Mouse (Mus musculus): ENCODE results near the gene Gm45062.

DNA sequence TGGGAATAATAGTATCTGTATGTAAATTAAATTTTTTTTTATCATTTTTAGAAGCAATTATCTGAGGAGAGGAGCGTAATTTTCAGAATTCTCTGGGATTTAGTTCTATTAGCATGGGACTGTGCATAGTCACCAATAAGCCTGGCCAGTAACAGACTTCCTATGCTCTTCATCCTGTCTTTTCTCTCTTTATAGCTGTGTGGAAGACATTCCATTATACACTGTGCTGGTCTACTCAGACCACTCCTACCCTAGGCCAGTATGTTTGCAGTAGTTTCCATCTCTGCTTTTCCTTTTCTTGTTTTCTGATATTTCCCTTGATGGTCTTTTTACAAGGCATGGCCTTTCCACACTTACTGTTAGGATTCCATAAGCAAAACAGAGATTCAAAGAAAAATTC lies 74.1 kb downstream of the Gm45062 start:
- TF ChIP-seq POLR2A (IDR thresholded peaks at IDR 0.05; ENCODE audit: low read depth, low read length) (no peak), CTCF (conservative IDR thresholded peaks at IDR 0.05; ENCODE audit: insufficient read depth, insufficient read length, low read depth, low read length) (no peak)
